Mouse (Mus musculus) liver, embryonic 14.5 days (tissue): ENCODE measurements around the gene Isg20l2. TPM values are rescaled to one million over a fixed set of nuclear protein-coding genes. Genes with fewer than 3 reads are reported as not detected.

Experiments
- ATAC-seq: fragments of 200-750 bp; cut with Nextera tagmentation; 2 replicates; pipeline ENCODE4 v1.8.0; 2017; ENCODE audit warnings: moderate number of reproducible peaks, mild to moderate bottlenecking, moderate library complexity; ENCODE audit not compliant: insufficient read depth
- DNase-seq, 3 experiments: peaks; one replicate each; pipeline ENCODE4 v3.0.0-alpha.2; 2012 to 2013; ENCODE audit warnings: low read depth in 3 of 3, low spot score in 3 of 3
- H3K27ac ChIP-seq: fragments of 300-500 bp; sonication (generic); 2 replicates; pipeline ENCODE4 v1.5.1; 2014; ENCODE audit warnings: moderate library complexity, mild to moderate bottlenecking, control low read depth, inconsistent platforms
- H3K27me3 ChIP-seq: fragments of 300-500 bp; sonication (generic); 2 replicates; pipeline ENCODE4 v1.6.1; 2014; ENCODE audit warnings: mild to moderate bottlenecking, low read length, moderate library complexity; ENCODE audit not compliant: control insufficient read depth, insufficient read depth
- H3K36me3 ChIP-seq: fragments of 300-500 bp; sonication (generic); replicated peaks from 2 replicates; pipeline ENCODE4 v1.6.1; 2014; ENCODE audit warnings: low read depth; ENCODE audit not compliant: control insufficient read depth, insufficient read depth
- H3K4me1 ChIP-seq, 2 experiments: fragments of 200-500 bp in 1 of 2; fragments of 300-500 bp in 1 of 2; sonication (generic) in 1 of 2; replicated peaks; 2 replicates each; pipeline ENCODE4 v1.6.1; 2012 to 2014; ENCODE audit warnings: antibody characterized with exemption in 1 of 2, inconsistent platforms in 1 of 2, low read length in 1 of 2; ENCODE audit not compliant: control insufficient read depth in 2 of 2, insufficient read depth in 2 of 2
- H3K4me2 ChIP-seq: fragments of 300-500 bp; sonication (generic); 2 replicates; pipeline ENCODE4 v1.6.1; 2014; ENCODE audit warnings: low read depth, mild to moderate bottlenecking, control low read depth, moderate library complexity
- H3K4me3 ChIP-seq, 2 experiments: fragments of 200-500 bp in 1 of 2; fragments of 300-500 bp in 1 of 2; sonication (generic) in 1 of 2; 2 replicates each; pipeline ENCODE4 v1.5.1; 2012 to 2014; ENCODE audit warnings: low read depth in 2 of 2, low read length in 2 of 2, mild to moderate bottlenecking in 2 of 2, control low read depth in 1 of 2, inconsistent platforms in 1 of 2, moderate library complexity in 1 of 2; ENCODE audit not compliant: insufficient read depth in 1 of 2
- H3K9ac ChIP-seq: fragments of 300-500 bp; sonication (generic); replicated peaks from 2 replicates; pipeline ENCODE4 v1.6.1; 2014; ENCODE audit warnings: mild to moderate bottlenecking, control low read depth, moderate library complexity
- H3K9me3 ChIP-seq: fragments of 300-500 bp; sonication (generic); 2 replicates; pipeline ENCODE4 v1.6.1; 2016; ENCODE audit warnings: low read length, mixed read lengths; ENCODE audit not compliant: control insufficient read depth
- CTCF ChIP-seq: IDR thresholded peaks from 2 replicates; pipeline ENCODE4 v1.5.1; 2016; ENCODE audit warnings: antibody characterized with exemption, low read depth, control low read depth
- EP300 ChIP-seq: IDR thresholded peaks from 2 replicates; pipeline ENCODE4 v1.6.1; 2016; ENCODE audit warnings: antibody characterized with exemption, low read depth
- WGBS: fragments of 180-500 bp; shearing (Covaris S2); extraction: QIAGEN DNeasy Blood & Tissue Kit; methylation state at CpG from one replicate; pipeline ENCODE4 v1.1.7; 2014; ENCODE audit not compliant: insufficient replicate concordance; 5-methylcytosine and 5-hydroxymethylcytosine counted together
- polyA plus RNA-seq, 2 experiments: library from polyadenylated mRNA; depleted of rRNA in 1 of 2; stranded (reverse) in 1 of 2; unstranded in 1 of 2; fragments of >200 nt; fragmentation: Nextera tagmentation in 1 of 2; extraction: Ambion mirVana in 1 of 2; gene quantifications; 2 replicates each; pipeline versions ENCODE4 v1.2.1 to v1.2.3; 2012 to 2014

Isg20l2 gene
- polyA plus RNA-seq, 2 experiments: 9.7 to 14.8 TPM

DNA sequence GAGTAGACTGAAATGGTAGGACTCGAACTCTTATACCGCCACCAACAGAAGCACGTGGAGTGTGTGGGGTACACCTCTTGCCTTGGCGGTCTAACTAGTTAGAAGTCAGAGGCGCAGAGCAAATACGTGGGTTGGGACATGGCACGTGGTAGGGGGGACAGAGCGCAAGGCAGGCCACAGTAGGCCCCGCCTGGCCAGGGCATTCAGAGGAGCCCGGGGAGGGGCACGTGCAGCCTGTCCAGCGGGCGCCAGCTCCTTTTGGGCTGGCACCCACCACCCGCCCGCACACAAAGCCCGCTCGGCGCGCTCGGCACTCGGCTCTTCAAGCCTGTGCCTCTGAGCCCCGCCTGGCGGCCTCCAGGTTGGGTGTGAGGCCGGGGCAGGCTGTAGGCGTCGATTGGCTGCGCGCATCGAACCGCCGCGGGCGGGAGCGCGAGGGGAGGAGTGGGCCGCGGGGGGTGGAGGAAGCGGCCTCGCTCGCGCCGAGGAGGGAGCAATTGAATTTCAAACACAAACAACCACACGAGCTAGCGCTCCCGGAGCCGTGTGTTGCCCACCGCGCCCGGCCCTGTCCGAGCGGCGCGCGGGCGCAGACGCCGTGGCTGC, 24.1 kb upstream of the Isg20l2 start, which contains the start of gene Hdgf:
Gene Hdgf, plus strand, starts transcription at position 442 of the 606 bp plus-strand sequence.
- TF ChIP-seq EP300: no peak
- peak; percentile 45 for TF ChIP-seq CTCF
- H3K9me3 ChIP-seq: no peaks in the 10 kb centered on the region
- DNase-seq: peak; percentile 91 to 93 (median 92)
- H3K4me2 ChIP-seq: peak within 1 kb of the TSS; percentile 91
- peak within 1 kb of the TSS; percentile 100 for H3K9ac ChIP-seq
- peaks cover 45 to 55% of the 10 kb centered on the region in 2 experiments for H3K4me1 ChIP-seq
- H3K36me3 ChIP-seq: no peaks in the 10 kb centered on the region; the same call in 1 of the 2 replicates
- under 1% methylated on average over 57 of the region's 57 CpGs for WGBS
- H3K27me3 ChIP-seq: no peaks in the 10 kb centered on the region
- peak; percentile 84 for ATAC-seq
- peak within 1 kb of the TSS; percentile 89 for H3K27ac ChIP-seq
- H3K4me3 ChIP-seq: peak within 1 kb of the TSS; percentile 97 to 100

DNA sequence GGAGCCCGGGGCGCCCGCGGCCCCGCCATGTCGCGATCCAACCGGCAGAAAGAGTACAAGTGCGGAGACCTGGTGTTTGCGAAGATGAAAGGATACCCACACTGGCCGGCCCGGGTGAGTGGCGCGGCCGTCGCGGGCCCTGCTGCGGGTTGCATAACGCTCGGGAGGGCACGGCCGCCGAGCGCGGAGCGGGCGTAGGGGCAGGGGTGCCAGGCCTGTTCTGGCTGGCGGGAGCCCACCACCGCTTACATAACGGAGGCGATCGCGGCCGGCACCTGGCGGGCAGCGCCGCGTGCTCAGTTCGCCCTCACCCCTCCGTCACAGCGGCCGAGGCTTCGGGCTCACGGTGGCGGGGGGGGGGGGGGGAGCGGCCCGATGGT, 23.5 kb upstream of the Isg20l2 start:
- ATAC-seq: peak; percentile 4; the same call in 1 of the 2 replicates
- Histone ChIP-seq H3K9me3 (no peaks in the 10 kb centered on the region), H3K4me3 (peak overlapping the region; percentile 97 to 100), H3K27me3 (no peaks in the 10 kb centered on the region), H3K9ac (peak overlapping the region; percentile 100), H3K4me2 (peak overlapping the region; percentile 91), H3K27ac (peak overlapping the region; percentile 89), H3K4me1 (peaks cover 45 to 54% of the 10 kb centered on the region in 2 experiments), H3K36me3 (no peaks in the 10 kb centered on the region; the same call in 1 of the 2 replicates)
- DNase-seq: no peak
- under 1% methylated on average over 40 of the region's 47 CpGs for WGBS
- TF ChIP-seq EP300: no peak
- TF ChIP-seq CTCF: no peak

DNA sequence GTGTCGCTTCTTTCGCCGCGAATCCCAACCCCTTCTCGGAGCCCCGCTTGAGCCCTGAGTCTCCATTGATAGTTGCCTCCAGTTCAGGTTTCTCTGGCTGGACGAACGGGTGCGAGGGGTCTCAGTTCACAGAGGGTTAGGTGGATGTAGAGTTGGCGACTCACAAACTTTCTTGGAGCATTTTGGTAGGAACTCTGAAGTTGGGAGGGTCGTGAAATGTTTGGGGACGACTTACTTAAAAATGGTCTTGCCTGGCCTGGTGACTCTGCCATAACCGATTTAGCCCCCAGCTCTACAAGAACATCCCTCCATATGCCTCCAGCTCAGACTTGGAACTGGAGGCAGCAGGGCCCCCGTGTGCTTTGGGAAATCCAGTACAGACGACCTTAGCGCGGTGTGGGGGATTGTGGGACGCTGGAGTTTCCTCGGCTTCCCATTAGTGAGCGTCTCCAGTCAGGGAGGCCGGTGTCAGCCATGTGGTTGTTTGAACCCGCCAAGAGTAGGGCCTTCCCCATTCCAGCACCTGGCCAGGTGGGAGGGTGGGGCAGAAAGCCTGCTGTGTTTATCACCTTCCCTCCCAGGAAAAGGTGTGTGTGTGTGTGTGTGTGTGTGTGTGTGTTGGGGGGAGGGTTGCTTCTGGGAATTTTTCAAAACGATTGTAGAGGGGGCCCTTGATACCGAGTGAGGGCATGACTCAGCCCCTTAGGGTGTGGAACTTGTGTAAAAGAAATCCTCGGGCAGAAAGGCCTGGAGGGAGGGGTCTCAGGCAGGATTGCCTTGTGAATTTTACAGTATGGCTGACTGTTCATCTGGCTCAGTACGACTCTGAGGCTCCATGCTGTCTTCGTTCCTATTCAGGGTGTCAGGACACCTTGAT, 22.9 kb upstream of the Isg20l2 start:
- TF ChIP-seq CTCF: no peak
- no peak for TF ChIP-seq EP300
- peaks cover 3% of the 10 kb centered on the region for H3K36me3 ChIP-seq
- DNase-seq: peak in 1 of 3 experiments; percentile 68
- H3K9me3 ChIP-seq: no peaks in the 10 kb centered on the region
- no peaks in the 10 kb centered on the region for H3K27me3 ChIP-seq
- 0% methylated on average over 27 of the region's 27 CpGs for WGBS
- H3K4me2 ChIP-seq: peak overlapping the region; percentile 91
- peaks cover 47 to 55% of the 10 kb centered on the region in 2 experiments for H3K4me1 ChIP-seq
- peak overlapping the region; percentile 97 to 100 for H3K4me3 ChIP-seq
- ATAC-seq: peak; percentile 7; the same call in 1 of the 2 replicates
- H3K27ac ChIP-seq: peak overlapping the region; percentile 89
- peak overlapping the region; percentile 100 for H3K9ac ChIP-seq

- Histone ChIP-seq H3K4me1 (peaks cover 48 to 59% of the 10 kb centered on the region in 2 experiments), H3K4me3 (peak overlapping the region; percentile 97 to 100), H3K9me3 (no peaks in the 10 kb centered on the region), H3K27ac (peak overlapping the region; percentile 89), H3K4me2 (peak overlapping the region; percentile 91), H3K9ac (peak overlapping the region; percentile 100), H3K27me3 (no peaks in the 10 kb centered on the region), H3K36me3 (peaks cover 5% of the 10 kb centered on the region)
- TF ChIP-seq EP300: no peak
- TF ChIP-seq CTCF: no peak
- WGBS: 3% methylated on average over 1 of the region's 1 CpGs
- ATAC-seq: no peak
- no peak for DNase-seq
Observed at GRCm38 (mm10) chr3:87907906-87908305, 22.2 kb upstream of the Isg20l2 start.

DNA sequence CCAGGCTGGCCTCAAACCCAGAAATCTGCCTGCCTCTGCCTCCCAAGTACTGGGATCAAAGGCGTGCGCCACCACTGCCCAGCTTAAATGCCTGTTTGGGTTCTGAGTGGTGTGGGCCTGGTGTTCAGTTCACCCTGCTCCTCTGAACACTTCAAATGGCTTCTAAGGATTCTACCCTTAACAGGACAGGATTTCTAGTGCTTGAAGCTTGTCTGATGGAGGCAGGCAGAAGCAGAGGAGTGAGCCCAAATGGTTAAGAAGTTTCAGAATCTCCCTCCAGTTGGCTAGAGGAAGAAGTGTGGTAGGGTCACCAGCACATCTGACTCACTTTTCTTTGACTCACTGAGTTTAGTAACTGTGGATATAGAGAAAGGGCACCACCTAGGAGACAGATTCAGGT, 20.7 kb upstream of the Isg20l2 start:
- Histone ChIP-seq H3K27me3 (no peaks in the 10 kb centered on the region), H3K9ac (peak overlapping the region; percentile 100), H3K4me2 (peak overlapping the region; percentile 91), H3K27ac (peak overlapping the region; percentile 89), H3K4me1 (peaks cover 51 to 60% of the 10 kb centered on the region in 2 experiments), H3K36me3 (peaks cover 20% of the 10 kb centered on the region), H3K9me3 (no peaks in the 10 kb centered on the region), H3K4me3 (peak overlapping the region; percentile 97 to 100; a peak in 3 of 4 replicates)
- TF ChIP-seq CTCF (no peak), EP300 (no peak)
- DNase-seq (no peak), ATAC-seq (no peak)
- WGBS: 57% methylated on average over 2 of the region's 2 CpGs
